Mouse (Mus musculus) intestine, embryonic 14.5 days (tissue): ENCODE measurements around the gene Tmco4. TPM values are rescaled to one million over a fixed set of nuclear protein-coding genes. Genes with fewer than 3 reads are reported as not detected.

ENCODE experiments used
- ATAC-seq: fragments of 200-750 bp; cut with Nextera tagmentation; replicated peaks from 2 replicates; pipeline ENCODE4 v1.8.0; 2017; ENCODE audit warnings: low read depth, moderate number of reproducible peaks, moderate TSS enrichment, moderate library complexity; ENCODE audit not compliant: low FRiP score, low TSS enrichment
- DNase-seq: peaks from one replicate; pipeline ENCODE4 v3.0.0-alpha.2; 2018; ENCODE audit warnings: low spot score
- H3K27ac ChIP-seq: fragments of 300-500 bp; sonication (generic); 2 replicates; pipeline ENCODE4 v1.5.1; 2014; ENCODE audit warnings: low read depth, mild to moderate bottlenecking, control low read depth
- H3K27me3 ChIP-seq: fragments of 300-500 bp; sonication (generic); replicated peaks from 2 replicates; pipeline ENCODE4 v1.6.1; 2014; ENCODE audit warnings: low read length, control low read depth; ENCODE audit not compliant: control insufficient read depth, insufficient read depth
- H3K36me3 ChIP-seq: fragments of 300-500 bp; sonication (generic); 2 replicates; pipeline ENCODE4 v1.6.1; 2014; ENCODE audit warnings: low read length, control low read depth; ENCODE audit not compliant: control insufficient read depth, insufficient read depth
- H3K4me1 ChIP-seq: fragments of 300-500 bp; sonication (generic); replicated peaks from 2 replicates; pipeline ENCODE4 v1.6.1; 2014; ENCODE audit warnings: low read length, control low read depth, mixed read lengths; ENCODE audit not compliant: control insufficient read depth, insufficient read depth
- H3K4me2 ChIP-seq: fragments of 300-500 bp; sonication (generic); 2 replicates; pipeline ENCODE4 v1.6.1; 2014; ENCODE audit warnings: low read length
- H3K4me3 ChIP-seq: fragments of 300-500 bp; sonication (generic); 2 replicates; pipeline ENCODE4 v1.5.1; 2014; ENCODE audit warnings: low read depth, low read length, control low read depth, mixed read lengths
- H3K9ac ChIP-seq: fragments of 300-500 bp; sonication (generic); 2 replicates; pipeline ENCODE4 v1.6.1; 2014; ENCODE audit warnings: mild to moderate bottlenecking, low read length
- H3K9me3 ChIP-seq: fragments of 300-500 bp; sonication (generic); 2 replicates; pipeline ENCODE4 v1.6.1; 2016; ENCODE audit warnings: low read length, control low read depth; ENCODE audit not compliant: control insufficient read depth
- WGBS: fragments of 180-500 bp; shearing (Covaris S2); extraction: QIAGEN DNeasy Blood & Tissue Kit; methylation state at CpG from one replicate; pipeline ENCODE4 v1.1.7; 2014; 5-methylcytosine and 5-hydroxymethylcytosine counted together
- polyA plus RNA-seq: library from polyadenylated mRNA; unstranded; fragments of >200 nt; fragmentation: Nextera tagmentation; extraction: Ambion mirVana; gene quantifications from 2 replicates; pipeline ENCODE4 v1.2.1, GENCODE M21; 2014

Gene Tmco4
- polyA plus RNA-seq, 1 experiment from 2014 or later: 10.0 TPM

- Histone ChIP-seq H3K9ac (no peak overlapping the region), H3K27ac (no peak overlapping the region), H3K4me1 (no peaks in the 10 kb centered on the region), H3K4me2 (no peak overlapping the region), H3K27me3 (no peaks in the 10 kb centered on the region), H3K4me3 (no peak overlapping the region), H3K36me3 (no peaks in the 10 kb centered on the region), H3K9me3 (no peaks in the 10 kb centered on the region)
- WGBS: 3% methylated on average over 7 of the region's 7 CpGs
- ATAC-seq (no peak), DNase-seq (peak; percentile 89)
Observed at GRCm38 (mm10) chr4:139059569-139059968, 86.9 kb downstream of the Tmco4 start.

DNA sequence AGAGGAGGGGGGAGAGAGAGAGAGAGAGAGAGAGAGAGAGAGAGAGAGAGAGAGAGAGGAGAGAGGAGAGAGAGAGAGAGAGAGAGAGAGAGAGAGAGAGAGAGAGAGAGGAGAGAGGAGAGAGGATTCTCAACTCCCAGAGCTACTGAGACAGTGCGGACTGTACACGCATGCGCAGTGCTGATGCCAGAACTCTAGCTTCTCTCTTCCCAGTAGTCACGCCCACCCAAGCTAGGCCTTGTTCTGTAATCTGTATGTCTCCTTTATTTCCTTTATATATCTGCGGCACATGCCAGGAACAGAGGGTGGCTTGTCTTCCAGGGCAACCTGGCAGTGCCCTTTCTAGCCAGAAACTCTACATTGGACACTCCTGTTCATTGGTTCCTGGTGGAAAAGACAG is 92.1 kb downstream of the Tmco4 start:
- ATAC-seq (no peak), DNase-seq (no peak)
- WGBS: 94% methylated on average over 5 of the region's 5 CpGs
- Histone ChIP-seq H3K4me2 (no peak overlapping the region), H3K4me3 (no peak overlapping the region), H3K36me3 (no peaks in the 10 kb centered on the region), H3K27ac (no peak overlapping the region), H3K9ac (no peak overlapping the region), H3K4me1 (no peaks in the 10 kb centered on the region), H3K9me3 (no peaks in the 10 kb centered on the region), H3K27me3 (no peaks in the 10 kb centered on the region)

DNA sequence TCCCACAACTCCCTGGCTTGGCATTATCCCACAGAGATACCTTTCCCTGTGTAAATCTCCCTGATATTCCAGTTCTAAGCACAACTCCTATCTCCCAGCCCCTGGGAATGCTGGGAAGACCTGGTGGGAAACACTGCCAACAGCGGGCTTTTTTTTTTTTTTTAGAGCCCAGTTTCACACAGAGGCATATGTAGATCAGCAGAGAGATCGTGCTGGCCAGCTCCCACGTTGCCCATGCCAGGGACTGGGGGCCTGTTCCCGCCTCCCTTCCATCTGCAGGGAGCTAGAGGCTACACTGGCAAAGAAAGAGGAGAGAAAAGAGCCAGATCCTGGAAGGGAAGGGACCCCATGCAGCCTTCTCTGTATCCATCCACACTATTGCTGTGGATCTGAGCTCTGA is 95.6 kb downstream of the Tmco4 start:
- WGBS: 34% methylated on average over 4 of the region's 4 CpGs
- ATAC-seq (no peak), DNase-seq (no peak)
- peaks cover 11% of the 10 kb centered on the region for H3K27me3 ChIP-seq
- H3K9ac ChIP-seq: no peak overlapping the region
- no peaks in the 10 kb centered on the region for H3K36me3 ChIP-seq
- no peak overlapping the region for H3K27ac ChIP-seq
- no peak overlapping the region for H3K4me3 ChIP-seq
- no peak overlapping the region for H3K4me2 ChIP-seq
- no peaks in the 10 kb centered on the region for H3K9me3 ChIP-seq
- no peaks in the 10 kb centered on the region for H3K4me1 ChIP-seq

GRCm38 (mm10) chr4:139074060-139074459 is 101.4 kb downstream of the Tmco4 start:
- WGBS: 22% methylated on average over 28 of the region's 29 CpGs
- peak overlapping the region; percentile 72; the same call in 1 of the 2 replicates for H3K4me2 ChIP-seq

DNA sequence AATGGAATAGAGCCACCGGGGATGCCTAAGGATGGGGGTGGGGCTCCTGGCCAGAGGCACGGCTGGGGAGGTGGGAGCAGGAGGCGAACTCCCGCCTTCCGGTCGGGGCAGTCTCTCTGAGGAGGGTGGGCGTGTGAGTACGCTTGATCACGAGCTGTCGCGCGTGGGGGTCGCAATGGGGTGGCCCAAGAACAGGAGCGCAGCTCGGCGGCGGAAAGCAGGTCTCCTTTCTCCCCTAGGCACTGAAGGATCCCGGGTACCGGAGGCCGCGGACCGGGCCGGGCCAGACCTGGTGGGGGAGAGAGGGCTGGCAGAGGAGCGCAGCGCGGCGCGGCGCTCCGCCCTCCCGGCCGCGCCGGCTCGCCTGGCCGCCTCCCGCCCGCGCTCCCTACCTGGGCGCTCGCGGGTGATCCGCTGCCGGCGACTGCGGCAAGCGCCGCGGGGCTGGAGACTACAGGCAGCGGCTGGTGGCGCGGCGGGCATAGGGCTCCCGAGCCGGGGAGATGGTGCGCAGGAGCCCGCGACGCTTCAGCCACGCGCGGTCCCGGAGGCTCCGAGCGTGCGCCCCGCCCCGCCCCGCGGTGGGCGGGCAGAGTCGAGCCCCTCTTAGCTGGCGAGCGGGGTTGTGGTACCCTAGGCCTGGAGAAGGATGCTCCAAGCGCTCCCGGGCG is 102.5 kb downstream of the Tmco4 start, which contains the start of gene Htr6:
Htr6 (minus strand) TSS at position 530 of the 671 bp plus-strand sequence.
- Histone ChIP-seq H3K36me3 (no peaks in the 10 kb centered on the region), H3K4me1 (peaks cover 3% of the 10 kb centered on the region; the same call in 1 of the 2 replicates), H3K9me3 (no peaks in the 10 kb centered on the region), H3K27ac (no peak within 1 kb of the TSS), H3K4me3 (peak within 1 kb of the TSS; percentile 43), H3K9ac (peak within 1 kb of the TSS; percentile 32), H3K4me2 (peak within 1 kb of the TSS; percentile 72), H3K27me3 (peaks cover 48% of the 10 kb centered on the region)
- peak; percentile 19; the same call in 1 of the 2 replicates for ATAC-seq
- WGBS: 4% methylated on average over 72 of the region's 77 CpGs
- DNase-seq: no peak

More at GRCm38 (mm10) chr4:139074060-139074459, 101.4 kb downstream of the Tmco4 start:
- Histone ChIP-seq H3K9ac (no peak overlapping the region), H3K4me3 (peak overlapping the region; percentile 43), H3K36me3 (no peaks in the 10 kb centered on the region), H3K9me3 (no peaks in the 10 kb centered on the region), H3K4me1 (peaks cover 3% of the 10 kb centered on the region; the same call in 1 of the 2 replicates), H3K27ac (no peak overlapping the region), H3K27me3 (peaks cover 48% of the 10 kb centered on the region)
- DNase-seq: no peak
- ATAC-seq: no peak

GRCm38 (mm10) chr4:139075915-139076314 is 103.2 kb downstream of the Tmco4 start:
- peak overlapping the region; percentile 72 for H3K4me2 ChIP-seq
- no peak for DNase-seq
- H3K4me1 ChIP-seq: peaks cover 3% of the 10 kb centered on the region; the same call in 1 of the 2 replicates
- H3K27ac ChIP-seq: no peak overlapping the region
- H3K9me3 ChIP-seq: no peaks in the 10 kb centered on the region
- H3K9ac ChIP-seq: no peak overlapping the region
- peak overlapping the region; percentile 43 for H3K4me3 ChIP-seq
- no peaks in the 10 kb centered on the region for H3K36me3 ChIP-seq
- peaks cover 48% of the 10 kb centered on the region for H3K27me3 ChIP-seq
- no peak for ATAC-seq
- 16% methylated on average over 5 of the region's 5 CpGs for WGBS

- H3K4me1 ChIP-seq: peaks cover 14% of the 10 kb centered on the region
- no peaks in the 10 kb centered on the region for H3K36me3 ChIP-seq
- H3K4me2 ChIP-seq: no peak overlapping the region
- no peak overlapping the region for H3K4me3 ChIP-seq
- peaks cover 37% of the 10 kb centered on the region for H3K27me3 ChIP-seq
- DNase-seq (no peak), ATAC-seq (no peak)
- H3K9ac ChIP-seq: no peak overlapping the region
- H3K9me3 ChIP-seq: no peaks in the 10 kb centered on the region
- 28% methylated on average over 2 of the region's 2 CpGs for WGBS
- H3K27ac ChIP-seq: no peak overlapping the region
Observed at GRCm38 (mm10) chr4:139078313-139078712, 105.6 kb downstream of the Tmco4 start.

DNA sequence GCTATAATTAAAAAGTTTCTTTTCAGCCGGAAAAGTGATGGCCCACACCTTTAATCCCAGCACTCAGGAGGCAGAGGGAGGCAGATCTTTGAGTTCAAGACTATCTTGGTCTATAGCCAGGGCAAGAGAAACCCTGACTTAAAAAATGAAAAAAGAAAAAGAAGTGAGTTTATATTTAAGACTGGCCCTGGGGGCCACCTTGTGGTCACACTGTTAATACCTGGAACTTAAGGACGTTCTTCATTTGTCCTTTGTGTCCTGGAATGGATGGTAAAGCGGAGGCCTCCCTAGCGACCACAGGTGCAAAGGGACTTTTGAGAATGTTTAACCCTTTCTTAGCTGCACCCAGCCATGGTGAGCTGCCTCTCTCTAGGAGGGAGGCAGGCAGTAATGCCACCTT is 106.0 kb downstream of the Tmco4 start:
- no peak overlapping the region for H3K4me3 ChIP-seq
- H3K4me1 ChIP-seq: peaks cover 17% of the 10 kb centered on the region
- 16% methylated on average over 4 of the region's 4 CpGs for WGBS
- no peak overlapping the region for H3K27ac ChIP-seq
- H3K9me3 ChIP-seq: no peaks in the 10 kb centered on the region
- no peak for ATAC-seq
- no peaks in the 10 kb centered on the region for H3K36me3 ChIP-seq
- H3K4me2 ChIP-seq: no peak overlapping the region
- no peak for DNase-seq
- peaks cover 33% of the 10 kb centered on the region for H3K27me3 ChIP-seq
- H3K9ac ChIP-seq: no peak overlapping the region

DNA sequence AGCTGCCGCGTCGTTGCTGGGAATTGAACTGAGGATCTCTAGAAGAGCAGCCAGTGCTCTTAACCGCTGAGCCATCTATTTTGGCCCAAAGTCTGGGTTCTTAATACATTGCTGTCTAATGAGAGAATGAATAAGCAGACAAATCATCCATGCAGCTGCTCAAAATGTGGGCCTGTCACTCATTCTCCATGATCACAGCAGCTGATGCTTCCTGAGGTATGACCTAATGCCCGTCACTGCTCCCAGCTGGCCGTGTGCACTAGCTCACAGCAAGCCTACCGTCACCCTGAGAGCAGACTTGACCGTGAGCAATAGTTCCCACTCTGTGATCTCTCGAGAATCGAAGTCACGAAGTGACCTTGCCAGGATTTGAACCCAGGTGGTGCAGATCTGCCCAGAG is 106.8 kb downstream of the Tmco4 start:
- H3K9me3 ChIP-seq: no peaks in the 10 kb centered on the region
- 81% methylated on average over 11 of the region's 11 CpGs for WGBS
- H3K4me1 ChIP-seq: peaks cover 17% of the 10 kb centered on the region
- H3K4me3 ChIP-seq: no peak overlapping the region
- H3K27ac ChIP-seq: no peak overlapping the region
- no peak overlapping the region for H3K9ac ChIP-seq
- peaks cover 26% of the 10 kb centered on the region for H3K27me3 ChIP-seq
- DNase-seq (no peak), ATAC-seq (no peak)
- H3K4me2 ChIP-seq: no peak overlapping the region
- H3K36me3 ChIP-seq: no peaks in the 10 kb centered on the region
